Comparison of ENCODE assay signal across 37 mouse cellular contexts in the genomic region with DNA sequence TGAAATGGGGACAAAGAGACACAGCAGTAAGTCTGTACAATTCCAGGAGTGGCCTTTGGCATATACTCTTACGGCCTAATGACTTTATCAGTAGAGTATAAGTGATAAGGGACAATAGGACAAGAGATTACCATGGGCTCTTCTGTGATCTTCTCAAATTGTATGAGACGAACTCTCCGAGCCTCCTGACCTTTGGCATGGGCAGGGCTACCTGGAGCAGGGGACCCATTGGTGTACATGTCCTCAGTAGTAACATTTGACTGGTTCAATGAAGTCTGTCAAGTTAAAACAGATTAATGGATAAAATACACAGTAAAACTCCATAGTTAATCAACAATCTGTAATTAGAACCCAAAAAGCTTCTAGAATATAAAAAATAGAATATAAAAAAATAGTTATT. TPM values are rescaled to one million over a fixed set of nuclear protein-coding genes. Genes with fewer than 3 reads are reported as not detected.
"Had no signal": no experiment of that assay in that cellular context is flagged by ENCODE, and none has a peak within 500 bp of the region (broad histone marks: within the 10 kb centered on the region; RNA-seq: fewer than 3 reads in every experiment).

No protein-coding gene starts in this region.

- ATAC-seq: forebrain, postnatal 0 days; hindbrain, embryonic 16.5 days; inflammation-experienced regulatory T-cells, adult 6 months had no signal

- H3K4me3 ChIP-seq: heart, adult 2 months; heart, embryonic 13.5 days; heart, embryonic 15.5 days; hindbrain, embryonic 13.5 days; kidney, embryonic 15.5 days; left cerebral cortex, adult 2 months; limb, embryonic 10.5 days; limb, embryonic 12.5 days; liver, embryonic 13.5 days; liver, embryonic 15.5 days had no signal

- H3K4me2 ChIP-seq: heart, embryonic 11.5 days; heart, embryonic 13.5 days; heart, embryonic 15.5 days; hindbrain, embryonic 13.5 days; kidney, embryonic 15.5 days; limb, embryonic 12.5 days; liver, embryonic 11.5 days; liver, embryonic 13.5 days; liver, embryonic 15.5 days had no signal

- H3K9me3 ChIP-seq: heart, embryonic 13.5 days; heart, embryonic 15.5 days; hindbrain, embryonic 13.5 days; kidney, embryonic 15.5 days; limb, embryonic 10.5 days; limb, embryonic 12.5 days; liver, embryonic 13.5 days; liver, embryonic 15.5 days had no signal

- H3K27ac ChIP-seq: heart, adult 2 months; heart, embryonic 13.5 days; heart, embryonic 15.5 days; hindbrain, embryonic 13.5 days; kidney, embryonic 15.5 days; left cerebral cortex, adult 2 months; limb, embryonic 10.5 days; limb, embryonic 12.5 days; liver, embryonic 13.5 days; liver, embryonic 15.5 days had no signal

- H3K9ac ChIP-seq: forebrain, postnatal 0 days; heart, embryonic 13.5 days; heart, embryonic 15.5 days; hindbrain, embryonic 13.5 days; kidney, embryonic 15.5 days; limb, embryonic 12.5 days; liver, embryonic 13.5 days; liver, embryonic 15.5 days had no signal

- H3K4me1 ChIP-seq: heart, embryonic 15.5 days; hindbrain, embryonic 13.5 days; kidney, embryonic 15.5 days; limb, embryonic 10.5 days; limb, embryonic 12.5 days had no signal

- H3K27me3 ChIP-seq: heart, embryonic 13.5 days; heart, embryonic 15.5 days; hindbrain, embryonic 13.5 days; kidney, embryonic 15.5 days; limb, embryonic 12.5 days; liver, embryonic 13.5 days; liver, embryonic 15.5 days had no signal

- DNase-seq: forebrain, postnatal 0 days; gastrocnemius, postnatal 14 days; gastrocnemius, postnatal 36 days; heart, adult 11 months; heart, adult 2 months; heart, postnatal 14 days; heart, postnatal 36 days; kidney, adult 11 months; kidney, postnatal 14 days; layer of hippocampus, adult 9-11 months; liver; liver, embryonic 13.5 days had no signal

- H3K36me3 ChIP-seq: heart, embryonic 15.5 days; hindbrain, embryonic 13.5 days; limb, embryonic 10.5 days had no signal

RNA-seq across cellular contexts. Expression of gene Smim9, which starts 38.0 kb away (rescaled TPM):
- total RNA-seq: gastrocnemius, adult 18-20 months; gastrocnemius, adult 8-10 months; gastrocnemius, postnatal 14 days; gastrocnemius, postnatal 36 days; heart, adult 2 months; heart, postnatal 14 days; heart, postnatal 36 days; hematopoietic stem cell, adult 5-6 weeks; layer of hippocampus, adult 18-20 months; layer of hippocampus, adult 8-10 months; layer of hippocampus, postnatal 14 days; left cerebral cortex, adult 2 months; left cerebral cortex, postnatal 14 days; left cerebral cortex, postnatal 36 days had no signal
- polyA plus RNA-seq: forebrain, postnatal 0 days; gonadal fat pad, adult 2 months; heart, adult 2 months; heart, embryonic 11.5 days; heart, embryonic 13.5 days; heart, embryonic 15.5 days; heart, postnatal 0 days; hindbrain, embryonic 11.5 days; hindbrain, embryonic 13.5 days; hindbrain, embryonic 16.5 days; inflammation-experienced regulatory T-cells, adult 6 months; kidney, embryonic 15.5 days; large intestine, adult 2 months; limb, embryonic 10.5 days; limb, embryonic 12.5 days; limb, embryonic 14.5 days; liver, embryonic 11.5 days; liver, embryonic 13.5 days; liver, embryonic 15.5 days had no signal
